ENCODE assay signal across 8 mouse cellular contexts in the genomic region with DNA sequence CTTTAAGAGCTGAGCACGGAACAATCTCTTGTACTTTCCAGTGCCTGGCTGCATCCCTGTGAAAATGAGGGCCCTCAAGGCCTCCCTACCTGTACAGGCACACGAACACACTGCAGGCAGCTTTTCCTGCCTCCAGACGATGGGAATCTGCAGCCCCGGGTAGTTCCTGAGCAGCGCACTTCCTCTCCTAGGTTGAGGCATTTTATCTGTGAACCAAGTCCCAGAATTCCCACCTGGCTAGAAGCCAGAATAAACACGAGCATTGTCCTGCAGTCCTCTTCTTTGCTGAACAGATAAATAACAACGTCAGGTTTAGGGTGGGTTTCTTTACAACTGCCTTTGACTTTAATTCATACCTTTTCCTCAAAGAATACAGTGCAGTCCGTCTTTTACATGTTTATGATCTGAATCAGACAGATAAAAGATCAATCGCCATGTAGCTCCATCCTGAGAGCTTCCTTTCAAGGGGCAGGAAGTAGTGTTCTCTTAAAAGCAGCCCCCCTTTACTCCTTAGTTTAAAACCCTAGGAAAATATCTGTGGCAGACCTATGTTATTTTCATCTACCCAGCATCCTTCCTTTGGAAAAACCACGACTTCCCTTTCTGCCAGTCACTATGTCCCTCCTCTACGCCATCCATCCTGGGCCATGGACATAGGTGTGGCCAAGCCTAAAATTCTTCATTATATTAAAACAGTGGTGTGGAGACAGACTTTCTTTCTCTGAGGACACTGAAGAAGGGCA.
DNase-seq lines count a peak whose midpoint lies in the region; ATAC-seq and TF ChIP-seq lines count a peak whose summit lies in the region.

No protein-coding gene starts in this region.

- DNase-seq in hindbrain, embryonic 10.5 days (ENCODE audit: low spot score): no peak
- peak; percentile 72 for DNase-seq in heart, adult 8-10 months (ENCODE audit: low spot score)
- peak; percentile 77 for DNase-seq in kidney, adult 2 months
- peak; percentile 57 for DNase-seq in lung, postnatal 14 days
- no peak for DNase-seq in natural killer cell, adult 2 months (ENCODE audit: low spot score in 2 of 2)
- DNase-seq in gastrocnemius, postnatal 14 days: no peak
- no peak for DNase-seq in frontal cortex, adult 2 months (ENCODE audit: extremely low spot score in 1 of 2, low spot score in 1 of 2)

- peak overlapping the region; percentile 70 for H3K27ac ChIP-seq in hindbrain, embryonic 10.5 days
- H3K27ac ChIP-seq in hindbrain, embryonic 12.5 days: no peak overlapping the region
- peak overlapping the region; percentile 80 for H3K27ac ChIP-seq in kidney, adult 2 months (ENCODE audit: insufficient read depth, low read depth, low read length)

- no peaks in the 10 kb centered on the region for H3K27me3 ChIP-seq in hindbrain, embryonic 10.5 days (ENCODE audit: insufficient read depth, poor library complexity, severe bottlenecking)
- H3K27me3 ChIP-seq in hindbrain, embryonic 12.5 days: no peaks in the 10 kb centered on the region
- no peaks in the 10 kb centered on the region for H3K27me3 ChIP-seq in kidney, adult 2 months (replicated peaks; ENCODE audit: control insufficient read depth, insufficient read depth, low read length)

- no peaks in the 10 kb centered on the region for H3K36me3 ChIP-seq in hindbrain, embryonic 10.5 days
- H3K36me3 ChIP-seq in hindbrain, embryonic 12.5 days: no peaks in the 10 kb centered on the region
- no peaks in the 10 kb centered on the region for H3K36me3 ChIP-seq in kidney, adult 2 months (ENCODE audit: control insufficient read depth, insufficient read depth, low read length)

- 78% methylated on average over 11 of the region's 11 CpGs for WGBS in hindbrain, embryonic 10.5 days
- 71% methylated on average over 11 of the region's 11 CpGs for WGBS in hindbrain, embryonic 12.5 days
- WGBS in kidney, adult 2 months: 40% methylated on average over 11 of the region's 11 CpGs

- TF ChIP-seq POLR2A in kidney, adult 2 months (IDR thresholded peaks at IDR 0.05; ENCODE audit: low read depth, low read length): no peak

- H3K4me2 ChIP-seq in hindbrain, embryonic 12.5 days (replicated peaks): no peak overlapping the region

- H3K4me3 ChIP-seq in hindbrain, embryonic 10.5 days: no peak overlapping the region
- H3K4me3 ChIP-seq in hindbrain, embryonic 12.5 days: no peak overlapping the region
- H3K4me3 ChIP-seq in kidney, adult 2 months (ENCODE audit: insufficient read depth, low read depth, low read length): peak overlapping the region; percentile 40

- H3K4me1 ChIP-seq in hindbrain, embryonic 10.5 days (replicated peaks): peaks cover 20% of the 10 kb centered on the region
- peaks cover 2% of the 10 kb centered on the region for H3K4me1 ChIP-seq in hindbrain, embryonic 12.5 days
- H3K4me1 ChIP-seq in kidney, adult 2 months (ENCODE audit: control insufficient read depth, insufficient read depth, low read length): peaks cover 10% of the 10 kb centered on the region; the same call in 1 of the 2 replicates

- no peak for TF ChIP-seq CTCF in kidney, adult 2 months (conservative IDR thresholded peaks at IDR 0.05; ENCODE audit: insufficient read depth, insufficient read length, low read depth, low read length)

- H3K9me3 ChIP-seq in hindbrain, embryonic 10.5 days: no peaks in the 10 kb centered on the region
- no peaks in the 10 kb centered on the region for H3K9me3 ChIP-seq in hindbrain, embryonic 12.5 days (replicated peaks)

- intact Hi-C loops in gastrocnemius, postnatal 14 days (cut with DNase I; ENCODE audit: low total_unique reads): no loop called here

- H3K9ac ChIP-seq in hindbrain, embryonic 12.5 days: no peak overlapping the region

- no peak; the same call in 1 of the 2 replicates for ATAC-seq in hindbrain, embryonic 12.5 days (ENCODE audit: low FRiP score)

Comparison
In these comparisons a context has a peak if more than half of its experiments do, and no peak if none do; other contexts are left out.
1. DNase-seq: peak in heart, adult 8-10 months (single experiment), kidney, adult 2 months (single experiment) and lung, postnatal 14 days (single experiment); none in hindbrain, embryonic 10.5 days (single experiment), natural killer cell, adult 2 months (0 of 2), gastrocnemius, postnatal 14 days (single experiment) and frontal cortex, adult 2 months (0 of 2).